Mouse (Mus musculus) retina, embryonic 14.5 days (tissue): ENCODE measurements around the gene Vps13c.

ENCODE experiments used
- DNase-seq: peaks from one replicate; pipeline ENCODE4 v3.0.0-alpha.2; 2015; ENCODE audit warnings: low spot score

The Vps13c gene

DNA sequence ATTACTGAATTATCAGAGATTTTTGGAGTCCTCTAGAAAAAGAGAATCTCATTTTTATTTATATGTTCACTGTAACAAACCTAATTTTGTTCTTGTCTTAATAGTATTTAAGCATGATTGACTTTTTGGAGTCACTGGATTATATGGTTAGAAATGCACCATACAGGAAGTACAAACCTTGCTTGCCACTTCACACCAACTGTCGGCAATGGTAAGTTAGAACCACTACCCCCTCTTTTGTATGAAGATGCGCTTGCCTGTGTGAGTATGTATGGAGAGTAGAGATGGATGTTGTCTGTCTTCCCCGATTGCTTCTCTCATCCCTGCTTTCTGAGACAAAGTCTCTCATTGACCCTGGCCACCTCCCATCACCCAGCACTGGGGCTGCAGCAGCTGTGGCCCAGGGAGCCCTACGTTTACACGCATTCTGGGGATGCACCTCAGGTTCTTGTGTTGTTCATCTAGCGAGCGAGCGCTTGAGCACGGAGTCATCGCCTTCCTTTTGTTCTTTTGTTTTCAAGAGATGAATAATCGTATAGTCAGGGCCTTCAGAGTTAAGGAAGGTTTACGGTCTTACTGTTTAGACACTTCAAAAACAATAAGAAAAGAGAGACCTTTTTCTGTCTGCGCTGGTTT, 43.3 kb downstream of the Vps13c start:
- DNase-seq = no peak

DNA sequence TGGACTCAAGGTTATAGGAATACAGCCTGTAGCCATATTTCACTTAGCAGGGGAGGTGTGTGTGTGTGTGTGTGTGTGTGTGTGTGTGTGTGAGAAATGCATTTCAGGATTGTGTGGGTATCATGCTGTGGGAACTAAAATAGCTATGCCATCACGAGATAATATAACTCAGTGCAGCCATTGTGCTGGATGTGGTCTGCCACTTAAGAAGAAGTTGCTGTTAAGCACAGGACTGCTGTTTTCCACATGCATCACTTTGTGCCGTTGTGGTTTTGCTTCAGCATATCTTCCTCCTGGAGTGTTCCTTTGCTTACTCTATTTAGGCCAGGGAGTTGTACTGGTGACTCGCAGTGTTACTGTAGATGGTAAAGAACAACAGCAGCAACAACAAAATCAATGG, 43.9 kb downstream of the Vps13c start:
- no peak for DNase-seq

DNA sequence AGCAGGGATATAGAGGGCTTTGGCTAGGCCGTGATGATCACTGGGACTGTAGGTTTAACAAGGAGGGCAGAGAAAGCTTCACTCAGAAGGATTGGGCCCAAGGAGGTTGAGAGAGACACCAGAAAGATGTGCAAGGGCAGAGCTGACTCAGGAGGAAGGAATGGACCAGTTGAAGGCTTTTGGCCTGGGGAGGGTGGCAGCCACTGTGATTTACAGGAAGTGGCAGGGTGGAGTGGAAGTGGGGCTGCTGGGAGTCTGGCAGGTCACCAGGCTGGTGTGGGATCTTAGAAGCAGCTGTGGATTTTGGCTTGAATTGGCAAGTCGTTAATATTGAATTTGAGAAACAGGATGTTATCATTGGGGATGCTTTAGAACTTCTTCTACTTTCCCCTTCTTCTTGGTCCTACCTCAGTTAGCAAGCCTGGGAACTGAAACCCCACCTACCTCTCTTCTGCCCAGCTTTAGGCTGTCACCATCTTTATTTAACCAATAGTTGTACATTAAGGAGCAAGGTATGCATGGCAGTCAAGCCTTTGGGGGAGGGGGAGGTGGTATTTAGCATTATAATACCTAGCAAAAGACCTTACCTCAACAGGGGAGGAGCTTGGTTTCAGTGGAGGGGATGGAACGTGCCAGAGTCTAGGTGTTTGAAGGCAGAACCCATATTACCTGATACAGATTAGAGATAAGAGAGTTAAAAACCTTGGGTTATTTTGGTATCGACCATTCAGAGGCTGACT, 47.0 kb downstream of the Vps13c start:
- no peak for DNase-seq

DNA sequence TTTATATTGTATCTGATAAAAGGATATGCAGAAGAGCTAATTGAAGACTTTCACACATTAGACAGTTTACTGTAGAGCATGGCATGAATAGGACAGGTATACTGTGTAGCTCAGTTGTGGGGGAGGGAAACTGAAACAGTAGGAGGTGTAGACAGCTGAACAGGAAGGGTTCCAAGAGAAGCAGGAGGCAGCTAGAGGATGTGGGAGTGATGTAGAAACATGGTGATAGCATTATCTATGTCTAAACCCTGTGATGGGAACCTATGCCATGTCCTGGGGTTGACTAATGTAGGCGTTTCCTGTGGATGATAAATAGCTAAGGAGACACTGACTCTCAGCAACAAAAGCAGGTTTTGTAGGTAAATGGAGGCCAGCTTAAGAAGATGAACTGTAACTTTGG, 53.3 kb downstream of the Vps13c start:
- DNase-seq = no peak

DNA sequence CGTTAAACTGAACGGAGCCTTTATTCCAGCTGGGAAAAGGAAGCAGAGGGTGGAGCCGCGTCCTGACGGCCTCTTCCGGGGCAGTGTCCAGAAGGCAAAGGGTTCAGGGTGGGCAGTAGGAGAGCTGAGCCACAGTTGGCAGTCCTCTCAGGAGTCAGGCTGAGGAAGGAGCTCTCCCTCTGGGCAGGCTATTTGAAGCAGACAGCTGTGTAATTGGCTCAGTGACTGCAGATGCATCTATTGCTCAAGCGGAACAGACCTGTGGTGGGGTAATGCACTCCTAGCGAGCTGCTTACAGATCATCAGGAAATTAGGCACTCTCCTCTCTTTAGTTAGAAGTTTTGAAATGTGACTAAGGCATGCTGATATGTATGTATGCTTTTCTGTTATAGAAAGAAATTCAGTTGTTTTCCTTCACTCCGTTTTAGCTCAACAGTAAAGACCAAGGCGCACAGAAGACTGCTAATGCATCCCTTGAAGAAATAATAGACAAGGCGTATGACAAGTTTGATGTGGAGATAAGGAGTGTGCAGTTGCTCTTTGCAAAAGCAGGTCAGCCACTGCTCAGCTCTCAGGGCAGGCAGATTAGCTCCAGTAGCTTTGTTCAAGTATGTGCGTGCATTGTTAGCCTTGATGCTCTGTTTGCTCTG, 56.6 kb downstream of the Vps13c start:
- DNase-seq = peak; percentile 53

DNA sequence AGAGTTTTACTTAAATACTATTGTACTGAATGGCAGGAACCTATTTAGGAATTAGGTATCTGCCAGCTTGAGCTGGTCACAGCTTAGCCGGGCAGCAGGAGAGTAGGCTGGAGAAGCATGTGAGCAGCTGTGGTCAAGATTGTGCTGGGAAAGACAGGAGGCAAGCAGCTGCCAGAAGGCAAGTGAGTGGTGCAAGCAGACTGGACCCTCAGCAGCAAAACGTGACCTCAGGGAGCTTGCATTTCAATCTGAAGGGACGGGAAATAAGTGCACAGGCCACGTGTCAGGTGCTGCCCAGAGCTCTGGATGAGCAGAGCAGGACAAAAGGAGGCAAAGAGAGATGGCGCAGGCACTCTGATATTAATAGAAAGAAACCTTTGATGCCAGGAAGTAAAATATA, 60.2 kb downstream of the Vps13c start:
- no peak for DNase-seq

DNA sequence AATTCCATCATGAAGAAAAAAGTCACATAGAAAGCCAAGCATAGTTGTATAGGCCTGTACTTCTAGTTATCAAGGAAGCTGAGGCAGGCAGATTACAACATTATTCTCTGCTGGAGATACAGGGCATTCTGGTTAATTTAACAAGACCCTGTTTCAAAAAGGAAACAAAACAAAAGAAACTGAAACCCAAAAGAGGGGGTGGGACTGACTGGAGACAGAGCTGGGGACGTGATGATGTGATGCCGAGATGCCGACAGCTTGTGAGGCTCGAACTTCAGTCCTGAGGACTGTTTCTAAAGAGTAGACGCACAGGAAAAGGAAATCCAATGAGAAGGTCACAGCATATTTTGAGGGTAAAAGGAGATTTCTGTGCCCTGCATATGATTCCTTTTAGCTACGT, 64.2 kb downstream of the Vps13c start:
- no peak for DNase-seq

DNA sequence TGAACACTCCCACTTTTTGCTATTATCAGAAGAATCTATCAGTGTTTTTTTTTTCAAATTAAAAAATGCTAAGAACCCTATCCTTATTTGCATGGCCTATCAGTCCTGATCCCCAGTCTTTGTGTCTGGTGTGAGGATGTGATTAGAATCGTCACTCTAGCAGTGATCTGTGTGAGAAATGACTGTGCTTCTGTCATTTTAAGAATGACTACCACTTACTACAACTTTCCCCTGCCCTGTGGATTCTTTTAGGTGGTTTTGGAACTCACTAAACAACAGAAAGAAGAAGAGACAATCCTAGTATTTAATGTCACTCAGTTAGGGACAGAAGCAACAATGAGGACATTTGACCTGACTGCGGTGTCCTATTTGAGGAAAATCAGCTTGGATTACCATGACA, 65.3 kb downstream of the Vps13c start:
- DNase-seq = no peak

DNA sequence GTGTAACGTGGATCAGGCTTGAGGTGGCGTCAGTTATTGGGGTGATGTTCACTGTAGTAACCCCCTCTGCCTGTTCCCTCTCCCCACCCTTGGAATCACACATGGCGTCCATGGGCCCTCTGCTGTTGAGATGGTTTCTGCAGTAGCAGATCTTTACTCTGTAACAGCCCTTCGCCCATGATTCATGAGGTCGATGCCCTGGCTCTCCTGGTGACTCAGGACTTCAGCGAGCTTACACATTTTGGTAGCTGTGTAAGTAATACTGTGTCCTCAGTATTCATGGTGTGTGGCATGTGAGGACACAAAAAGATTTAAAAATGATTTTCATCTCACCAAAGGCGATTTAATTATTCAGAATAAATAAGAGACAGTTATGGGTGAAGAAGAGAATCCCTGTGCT, 74.5 kb downstream of the Vps13c start:
- DNase-seq = no peak

DNA sequence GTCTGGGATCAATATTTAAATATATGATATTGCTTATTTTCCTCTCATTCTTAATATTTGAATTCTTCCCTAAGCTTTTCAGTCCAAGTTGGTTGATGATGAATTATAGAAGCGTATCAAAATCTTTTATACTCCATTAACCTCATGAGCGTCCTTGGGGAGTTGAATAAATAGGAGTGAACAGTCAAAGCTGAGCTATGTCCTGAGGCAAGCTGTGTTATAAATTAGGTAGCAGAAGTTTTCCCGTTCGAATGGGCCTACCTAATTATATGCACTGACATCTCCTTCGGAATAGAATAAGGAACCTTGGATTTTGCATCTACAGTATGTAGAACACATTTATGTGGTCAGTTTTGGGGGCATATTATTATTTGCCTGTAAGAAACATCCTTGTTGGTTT, 82.2 kb downstream of the Vps13c start:
- no peak for DNase-seq

DNA sequence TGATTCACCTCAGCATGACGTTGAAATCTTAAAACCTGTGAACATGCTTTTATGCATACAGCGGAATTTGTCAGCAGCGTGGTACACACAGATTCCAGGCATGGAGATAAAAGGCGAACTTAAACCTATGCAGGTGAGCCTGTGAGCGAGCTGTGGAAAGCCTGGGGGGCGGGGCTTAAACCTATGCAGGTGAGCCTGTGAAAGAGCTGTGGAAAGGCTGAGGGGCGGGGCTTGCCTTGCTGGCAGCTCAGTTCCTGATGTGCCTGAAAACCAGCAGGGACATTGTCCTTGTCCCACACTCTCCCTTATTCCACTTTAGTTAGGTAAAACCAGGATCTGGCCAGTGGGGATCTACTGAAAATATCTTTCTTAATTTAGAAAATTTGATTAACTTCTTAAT, 90.4 kb downstream of the Vps13c start:
- no peak for DNase-seq

DNA sequence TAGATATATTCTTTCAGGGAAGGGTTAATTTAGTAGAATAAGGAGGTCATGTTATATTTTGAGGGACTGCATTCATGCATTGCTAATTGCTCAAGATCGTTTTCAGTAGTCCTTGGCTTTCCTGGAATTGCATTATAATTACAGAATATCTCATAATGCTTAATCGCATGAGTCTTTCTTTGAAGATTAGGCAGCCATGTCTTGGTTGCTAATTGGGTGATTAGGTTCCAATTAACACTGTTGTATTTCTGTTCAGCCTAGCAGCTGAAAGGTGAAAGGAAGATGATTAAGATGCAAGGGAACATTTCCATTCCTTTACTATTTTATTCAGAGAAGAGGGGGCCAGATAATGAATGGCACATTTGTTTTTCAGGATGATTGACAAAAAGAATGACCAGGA, 97.1 kb downstream of the Vps13c start:
- DNase-seq = peak; percentile 21

DNA sequence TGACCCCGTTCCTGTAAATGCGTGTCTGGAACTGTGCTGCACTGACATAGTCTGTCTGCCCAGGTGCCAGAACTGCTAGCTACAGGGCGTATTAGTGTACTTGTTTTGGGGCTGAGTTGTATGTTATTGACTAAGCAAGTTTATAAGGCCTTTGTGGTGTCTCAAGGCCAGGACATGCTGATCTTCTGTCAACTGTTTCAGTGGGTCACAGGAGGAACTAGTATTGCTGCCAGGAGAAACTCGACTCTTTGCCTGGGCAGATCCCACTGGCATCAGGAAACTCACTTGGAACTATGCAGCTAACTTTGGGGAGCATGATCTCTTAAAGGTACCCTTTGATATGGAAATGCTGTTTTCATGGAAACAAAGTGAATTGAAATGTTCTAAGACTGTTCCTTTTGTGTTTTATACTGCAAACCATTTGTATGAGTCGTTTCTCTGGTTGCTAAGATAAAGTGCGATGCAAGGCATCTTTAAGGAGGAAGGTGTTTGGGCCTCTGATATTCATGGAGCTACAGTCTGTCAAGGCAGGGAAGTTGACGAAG, 115.3 kb downstream of the Vps13c start:
- DNase-seq = no peak

DNA sequence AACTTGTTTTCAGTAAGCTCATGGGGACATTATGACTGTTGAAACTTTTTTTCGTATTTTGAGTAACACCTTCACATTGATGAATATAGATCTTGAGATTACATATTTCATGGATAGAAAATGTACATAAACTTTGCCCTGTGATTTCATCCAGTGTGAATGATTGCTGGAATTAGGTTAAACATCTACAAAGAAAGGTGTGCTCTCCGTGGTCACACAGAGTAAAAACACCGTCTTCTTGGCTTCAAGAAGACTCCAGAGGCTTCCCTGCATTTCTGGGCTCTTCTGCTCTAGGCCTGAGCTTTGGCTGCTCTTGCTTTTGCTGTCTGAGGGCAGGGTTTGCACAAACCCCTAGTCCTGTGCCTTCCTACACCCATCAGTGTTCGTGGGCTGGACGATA, 121.8 kb downstream of the Vps13c start:
- DNase-seq = no peak

DNA sequence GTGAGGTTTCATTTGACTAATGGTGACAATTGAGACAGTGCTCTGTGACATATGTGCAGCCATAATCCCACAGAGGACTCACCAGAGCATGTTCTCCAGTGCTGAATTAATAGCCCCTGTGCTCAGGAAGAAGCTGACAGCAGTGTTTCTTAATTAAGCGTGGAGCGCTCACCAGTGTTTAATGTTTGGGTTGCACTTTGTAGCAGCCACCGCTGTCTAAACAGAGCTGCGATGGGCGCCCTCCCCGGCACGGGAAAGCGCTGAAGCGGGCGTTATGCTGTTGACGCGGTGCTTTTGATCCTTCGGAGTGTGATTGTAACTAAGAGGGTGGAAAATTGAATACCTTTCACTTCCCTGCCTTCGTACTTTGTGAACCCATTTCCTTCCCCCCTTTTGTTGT, 125.7 kb downstream of the Vps13c start:
- peak; percentile 52 for DNase-seq

DNA sequence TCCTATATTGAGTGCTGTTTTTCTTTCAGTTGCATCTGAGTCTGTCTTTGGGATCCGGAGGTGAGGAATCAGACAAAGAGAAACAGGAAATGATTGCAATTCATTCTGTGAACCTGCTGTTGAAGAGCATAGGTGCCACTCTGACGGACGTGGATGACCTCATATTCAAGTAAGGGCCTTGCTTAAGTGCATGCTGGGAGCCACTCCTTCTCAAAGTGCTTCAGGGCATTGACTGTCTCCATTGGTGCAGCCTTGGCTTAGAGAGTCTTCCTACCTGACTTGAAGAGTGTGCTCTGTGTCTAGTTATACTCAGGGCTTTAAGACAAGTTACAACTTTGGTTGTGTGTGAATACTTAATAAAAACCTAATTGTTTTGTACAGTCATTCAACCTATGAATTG, 126.8 kb downstream of the Vps13c start:
- DNase-seq = no peak

DNA sequence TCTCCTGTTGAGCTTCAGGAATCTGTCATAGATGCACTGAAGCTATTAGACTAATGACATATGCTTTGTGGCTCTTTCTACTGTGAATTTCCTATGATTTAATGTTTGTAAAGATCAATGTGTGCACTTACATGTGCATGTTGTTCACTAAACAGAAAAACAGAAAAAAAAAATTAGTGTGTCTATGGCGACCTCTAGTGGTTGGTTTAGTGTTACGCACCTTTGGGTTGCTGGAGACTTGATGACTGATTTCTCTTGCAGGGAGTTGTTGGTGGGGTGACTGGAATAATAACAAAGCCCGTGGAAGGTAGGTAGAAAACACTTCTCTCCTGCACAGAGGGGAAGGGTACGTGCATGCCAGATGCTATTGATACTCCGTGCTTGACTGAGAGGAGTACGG, 133.3 kb downstream of the Vps13c start:
- DNase-seq = peak; percentile 86

DNA sequence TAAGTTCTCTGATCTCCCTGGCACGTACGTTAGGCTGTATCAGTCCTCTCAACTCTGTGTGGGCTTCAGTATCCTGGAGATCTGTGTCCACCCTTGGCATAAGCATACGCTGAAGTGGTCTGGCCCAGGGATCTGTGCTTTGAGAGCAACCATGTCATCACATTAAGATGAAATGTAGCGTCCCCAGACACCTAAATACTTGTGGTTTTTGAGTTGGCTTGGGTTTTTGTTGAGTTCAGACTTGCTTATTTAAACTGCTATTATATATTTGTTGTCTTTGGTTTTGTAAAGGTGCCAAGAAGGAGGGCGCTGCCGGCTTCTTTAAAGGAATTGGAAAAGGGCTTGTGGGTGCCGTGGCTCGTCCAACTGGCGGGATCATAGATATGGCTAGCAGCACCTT, 135.3 kb downstream of the Vps13c start:
- DNase-seq = no peak

DNA sequence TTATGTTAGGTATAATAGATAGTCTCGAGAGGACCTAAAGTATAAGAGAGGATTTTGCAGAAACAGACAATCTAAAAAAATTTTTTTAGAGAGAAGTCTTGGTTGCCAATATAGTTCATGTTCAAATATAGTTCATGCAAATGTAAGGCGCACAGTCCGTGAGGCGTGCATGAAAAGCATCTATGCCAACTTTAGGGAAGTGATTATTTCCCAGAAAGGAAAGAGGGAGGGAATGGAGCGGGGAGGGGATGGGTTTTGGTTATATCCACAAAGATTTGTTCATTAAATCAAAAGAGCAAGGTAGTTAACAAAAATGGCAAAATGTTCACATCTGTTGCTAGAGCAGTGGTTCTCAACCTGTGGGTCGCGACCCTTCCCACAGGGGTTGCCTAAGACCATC, 166.4 kb downstream of the Vps13c start:
- no peak for DNase-seq

DNA sequence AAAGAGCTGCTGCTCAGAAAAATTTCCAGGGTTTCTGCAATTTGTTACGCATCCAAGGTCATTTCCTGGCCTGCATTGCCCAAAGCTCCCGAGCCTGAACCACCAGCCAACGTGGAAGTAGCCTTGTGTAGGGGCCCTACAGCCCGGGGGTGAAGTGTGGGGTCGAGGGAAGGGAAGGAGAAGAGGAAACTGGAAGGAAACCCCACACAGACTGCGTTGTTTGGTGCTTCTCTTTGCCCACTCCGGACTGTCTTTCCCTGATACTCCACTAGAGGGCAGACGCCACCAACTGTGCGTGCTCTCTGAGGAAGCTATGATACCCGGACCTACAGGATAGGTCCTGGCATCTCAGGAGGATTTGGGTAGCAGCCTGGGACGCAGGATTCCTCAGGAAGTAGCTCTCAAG, 174.8 kb downstream of the Vps13c start:
- peak; percentile 88 for DNase-seq

DNA sequence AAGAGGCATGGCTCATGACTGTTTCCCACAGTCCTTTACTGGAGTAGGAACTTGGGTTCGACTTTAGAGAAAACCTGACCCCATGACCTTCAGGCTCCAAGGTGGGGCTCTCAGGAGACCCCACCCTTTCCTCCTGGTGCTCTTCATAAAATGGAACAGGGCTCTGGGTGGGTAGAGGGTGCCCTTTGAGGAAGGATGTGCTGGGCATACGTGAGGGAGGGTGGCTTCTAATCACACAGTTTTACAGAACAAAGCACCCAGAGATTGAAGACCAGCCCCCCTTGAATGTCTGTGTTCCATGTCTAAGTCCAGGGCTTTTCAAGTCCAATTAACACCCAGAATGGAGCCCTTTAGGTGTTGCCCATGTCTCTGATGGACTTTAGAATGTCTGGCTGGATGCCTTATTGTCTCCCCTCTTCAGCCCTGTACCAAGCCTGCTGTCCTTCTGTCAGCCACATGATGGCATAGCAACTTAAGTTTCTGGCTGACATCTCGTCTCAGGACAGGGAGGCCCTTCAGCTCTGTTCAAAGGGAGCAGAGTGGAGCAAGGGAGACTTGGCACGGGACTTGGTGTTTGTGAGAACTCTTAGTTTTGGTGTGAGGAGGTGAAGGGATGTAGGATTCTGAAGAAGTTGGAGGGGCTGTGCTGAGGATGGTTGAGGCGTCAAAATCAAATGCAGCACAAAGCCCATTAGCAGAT, 176.2 kb downstream of the Vps13c start:
- DNase-seq = peak; percentile 77

DNA sequence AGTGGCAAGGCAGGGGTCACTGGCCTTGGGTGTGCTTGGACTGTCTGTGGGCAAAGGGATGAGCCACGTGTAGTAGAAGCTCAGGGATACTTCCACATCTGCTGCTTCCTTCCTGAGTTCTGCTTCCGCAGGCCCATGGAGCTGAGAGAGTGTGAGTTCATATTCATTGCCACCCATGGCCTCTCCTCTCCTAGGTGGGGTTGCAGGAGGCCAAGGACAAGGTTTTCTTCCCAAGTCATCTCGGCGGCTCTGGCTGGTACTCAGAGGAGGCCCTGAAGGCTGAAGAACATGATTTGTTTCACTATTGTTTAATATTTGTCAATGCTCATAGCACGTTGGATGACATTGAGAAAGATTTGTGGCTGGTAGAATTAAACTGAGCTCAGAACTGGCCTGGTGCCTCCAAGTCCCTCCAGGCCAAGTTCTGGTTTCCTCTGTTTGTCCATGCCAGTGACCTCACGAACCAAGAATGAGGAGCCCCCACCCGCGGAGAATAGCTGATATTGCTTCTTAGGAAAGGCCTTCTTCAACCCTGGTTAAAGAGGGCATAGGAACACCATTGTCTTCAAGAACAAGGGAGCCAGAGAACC, 180.7 kb downstream of the Vps13c start:
- no peak for DNase-seq
